Mouse (Mus musculus) liver, adult (tissue): ENCODE measurements around the gene Lrpprc.

ENCODE experiments used
- GATA4 ChIP-seq: IDR thresholded peaks from 2 replicates; pipeline ENCODE4 v1.6.1; 2014; ENCODE audit warnings: mild to moderate bottlenecking, low read length; ENCODE audit not compliant: insufficient replicate concordance

Lrpprc gene

DNA sequence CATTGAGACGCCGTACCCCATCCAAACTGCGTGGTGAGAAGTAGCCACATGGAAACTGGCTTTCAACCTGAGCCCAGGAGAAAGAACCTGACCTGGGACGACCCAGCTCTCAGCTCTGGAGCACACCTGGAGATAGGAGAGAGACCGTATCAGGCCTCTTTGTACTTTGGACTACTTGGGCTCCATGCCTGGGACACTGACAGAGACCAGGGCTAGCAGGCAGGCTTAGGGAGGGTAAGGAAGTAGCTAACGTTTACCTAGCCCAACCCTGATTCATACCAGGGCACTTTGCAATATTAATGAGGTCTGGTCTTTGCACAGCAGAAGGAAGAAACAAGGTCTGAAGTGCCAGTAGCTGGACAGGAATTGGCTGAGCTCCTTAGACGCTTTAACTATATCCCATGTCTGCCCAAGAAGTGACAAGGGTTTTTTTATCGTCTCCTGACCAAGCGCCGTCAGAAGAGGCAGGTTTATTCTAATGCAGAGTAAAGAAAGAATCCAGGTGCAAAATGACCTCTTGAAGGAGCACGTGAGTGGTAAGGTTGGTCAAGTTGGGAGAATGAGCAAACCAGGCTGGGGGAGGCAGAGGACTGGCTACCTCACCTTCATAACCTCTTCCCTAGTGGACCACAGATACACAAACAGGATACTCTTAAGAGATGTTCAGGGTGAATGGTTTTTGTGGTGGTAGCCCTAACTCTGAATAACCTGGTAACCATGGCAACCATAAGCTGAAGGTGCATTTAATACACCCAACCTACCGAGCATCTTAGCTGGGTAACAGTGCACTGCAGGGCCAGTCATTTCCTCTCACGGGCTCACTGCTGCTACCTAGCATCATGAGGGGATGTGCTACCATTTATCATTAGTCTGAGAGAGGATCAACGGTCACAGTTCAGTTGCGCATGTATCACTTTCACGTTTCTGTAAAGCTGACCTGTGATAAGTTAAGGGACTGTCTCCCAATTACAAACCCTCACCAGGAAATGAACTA, 117.9 kb downstream of the Lrpprc start:
- TF ChIP-seq GATA4: peak; percentile 31; the same call in 1 of the 2 replicates

GRCm38 (mm10) chr17:84667848-84668247, 122.7 kb downstream of the Lrpprc start:
- no peak for TF ChIP-seq GATA4

DNA sequence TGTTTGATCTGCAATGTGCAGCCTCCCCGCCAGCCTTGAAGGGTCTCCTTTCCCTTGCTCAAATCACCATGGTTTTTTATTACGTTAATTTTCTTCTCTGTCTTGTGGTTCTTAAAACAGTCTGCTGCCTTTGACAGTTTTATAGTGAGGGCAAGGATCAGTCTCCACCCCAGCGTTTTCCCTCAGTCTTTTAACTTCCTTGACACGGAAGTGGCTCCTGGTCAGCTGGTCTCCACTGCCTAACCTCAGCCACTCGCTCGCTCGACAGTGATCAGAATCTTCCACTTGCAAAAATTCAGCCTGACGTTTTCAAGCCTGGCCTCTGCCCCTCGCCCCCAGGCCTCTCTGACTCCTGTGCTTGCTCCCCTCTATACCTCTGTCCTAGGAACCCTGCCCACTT, 124.9 kb downstream of the Lrpprc start:
- TF ChIP-seq GATA4: no peak

DNA sequence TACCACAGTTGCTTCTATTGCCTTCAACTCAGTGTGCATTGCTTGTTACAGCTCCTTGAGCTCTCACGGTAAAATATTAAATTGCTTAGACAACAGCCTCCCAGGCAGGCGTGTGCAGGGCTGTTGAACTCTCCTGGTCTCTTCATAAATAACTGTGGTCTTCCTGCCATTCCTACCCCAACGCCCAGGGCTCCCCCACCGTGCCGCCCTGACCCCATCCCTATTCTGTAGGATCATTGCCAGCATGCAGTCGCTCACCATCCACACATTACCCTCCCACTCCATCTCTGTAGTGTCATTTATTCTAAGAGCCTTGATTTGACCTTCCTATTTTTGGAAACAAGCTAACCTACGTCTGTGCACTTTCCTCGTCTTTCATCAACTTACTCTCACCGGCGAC, 125.5 kb downstream of the Lrpprc start:
- TF ChIP-seq GATA4: no peak

DNA sequence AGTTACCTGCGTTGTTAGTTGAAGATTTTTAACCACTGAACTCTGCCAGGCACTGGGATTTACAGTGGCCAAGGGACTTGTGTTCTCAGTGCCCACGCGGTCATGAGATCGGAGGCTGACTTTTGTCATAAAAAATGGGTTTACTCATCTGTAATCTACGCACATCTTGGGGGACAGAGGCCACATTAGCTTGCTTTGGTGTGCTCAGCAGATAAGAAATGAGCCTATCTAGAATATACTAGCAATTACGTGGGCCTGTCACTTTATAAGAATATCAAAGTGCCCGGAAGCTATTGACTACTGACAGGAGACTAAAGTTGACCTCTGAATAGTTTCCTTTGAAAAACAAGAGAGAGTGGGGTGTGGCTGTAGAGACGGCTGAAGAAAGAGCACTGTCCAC, 131.6 kb downstream of the Lrpprc start:
- no peak for TF ChIP-seq GATA4

- no peak for TF ChIP-seq GATA4
These were observed 132.4 kb downstream of the Lrpprc start for GRCm38 (mm10) chr17:84658195-84658594.

DNA sequence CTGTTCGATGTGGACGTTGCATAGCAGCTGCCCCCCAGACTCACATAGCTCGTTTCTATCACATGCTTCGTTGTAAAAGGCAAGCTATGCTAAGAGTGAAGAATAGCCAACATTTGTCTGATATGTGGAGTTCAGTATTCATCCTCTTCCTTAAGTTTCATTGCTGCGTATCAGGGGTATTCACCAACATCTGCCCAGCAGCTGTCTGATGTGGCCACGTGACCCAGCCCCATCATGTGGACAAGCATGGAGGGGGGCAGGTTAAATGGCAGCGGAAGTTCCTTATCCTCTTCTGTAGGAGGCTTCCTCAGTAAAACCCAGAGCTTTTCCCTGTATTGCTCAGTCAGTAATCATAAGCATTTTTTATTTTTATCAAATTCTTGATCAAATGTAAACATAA, 132.8 kb downstream of the Lrpprc start:
- TF ChIP-seq GATA4: no peak

- TF ChIP-seq GATA4: no peak
These were observed 133.2 kb downstream of the Lrpprc start for GRCm38 (mm10) chr17:84657422-84657732.

DNA sequence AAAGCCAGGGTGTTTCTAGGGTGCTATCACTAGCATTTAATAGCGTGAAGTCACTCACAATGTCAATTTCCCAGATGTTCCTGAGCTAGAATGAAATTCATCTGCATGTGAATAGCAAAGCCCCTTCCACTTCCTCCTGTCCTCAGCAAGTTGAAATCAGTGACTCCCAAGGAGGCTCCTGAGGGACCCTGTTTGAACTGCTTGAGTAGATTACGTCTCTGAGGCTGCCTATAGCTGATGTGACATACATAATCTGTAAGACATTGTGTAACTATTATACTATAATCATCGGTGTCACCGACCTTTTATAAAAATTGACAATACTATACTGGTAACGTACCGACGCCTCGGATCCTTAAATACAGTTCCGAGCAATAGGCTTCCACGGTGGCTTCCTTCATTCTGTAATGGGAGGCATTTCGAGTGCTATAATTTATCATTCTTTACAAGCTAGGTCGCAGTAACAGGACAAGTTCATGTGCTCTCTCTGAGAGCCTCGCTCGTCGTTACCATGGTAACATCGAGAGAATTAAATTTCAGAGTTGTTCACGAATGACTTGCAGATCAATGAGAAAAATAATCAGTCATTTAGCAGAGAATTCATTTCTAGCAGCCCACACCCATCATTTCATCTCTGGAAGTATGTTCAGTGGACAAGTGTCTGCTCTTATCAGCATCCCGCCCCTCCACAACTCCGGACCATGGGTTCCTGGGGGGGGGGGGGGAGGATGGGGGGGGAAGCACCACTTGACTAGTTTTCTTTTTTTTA, 133.8 kb downstream of the Lrpprc start:
- no peak for TF ChIP-seq GATA4

- no peak for TF ChIP-seq GATA4
These were observed 134.4 kb downstream of the Lrpprc start for GRCm38 (mm10) chr17:84656205-84656604.
